Mouse (Mus musculus): ENCODE measurements at regions not wholly inside any gene's neighbourhood (a gene's known extent, or its start where the extent isn't known, plus 50 kb on each side); places are given as distances from the start of the nearest gene placed in this dataset.
"Not testable (repeated sequence)": the region's sequence is repeated elsewhere in the genome, so short reads cannot be mapped to it uniquely, and the experiment has no call there.

GRCm38 (mm10) chr13:52324378-52324777 is 206.7 kb downstream of the Diras2 start:
- TF ChIP-seq CTCF (IDR thresholded peaks at IDR 0.05; ENCODE audit: extremely low read depth, insufficient read depth, insufficient read length, insufficient replicate concordance); POLR2A (IDR thresholded peaks at IDR 0.05; ENCODE audit: low read depth, low read length): not testable (repeated sequence)

Data from spleen, adult 2 months (tissue).